Mouse (Mus musculus): ENCODE measurements around the gene Zfyve21. TPM values are rescaled to one million over a fixed set of nuclear protein-coding genes. Genes with fewer than 3 reads are reported as not detected.

The Zfyve21 gene
- polyA plus RNA-seq, 1 experiment from 2014 or later = 43.0 TPM

- no peaks in the 10 kb centered on the region for H3K27me3 ChIP-seq (replicated peaks; ENCODE audit: control insufficient read depth, insufficient read depth, low read length)
- 2% methylated on average over 27 of the region's 27 CpGs for WGBS
- peaks cover 19% of the 10 kb centered on the region for H3K4me1 ChIP-seq (ENCODE audit: control insufficient read depth, insufficient read depth, low read length)
- no peak overlapping the region for H3K27ac ChIP-seq (ENCODE audit: low read depth, low read length)
- no peaks in the 10 kb centered on the region for H3K9me3 ChIP-seq (replicated peaks; ENCODE audit: control insufficient read depth, low read length)
- DNase-seq (ENCODE audit: low spot score) = peak; percentile 13
- H3K9ac ChIP-seq (ENCODE audit: low read length) = peak overlapping the region; percentile 62
- H3K36me3 ChIP-seq (ENCODE audit: control insufficient read depth, insufficient read depth, low read length) = peaks cover 9% of the 10 kb centered on the region
- peak; percentile 0; the same call in 1 of the 2 replicates for ATAC-seq
- H3K4me2 ChIP-seq (ENCODE audit: low read length) = peak overlapping the region; percentile 69
- H3K4me3 ChIP-seq (ENCODE audit: low read depth, low read length) = peak overlapping the region; percentile 53
Observed at GRCm38 (mm10) chr12:111813111-111813765, 732 bp upstream of the Zfyve21 start.

DNA sequence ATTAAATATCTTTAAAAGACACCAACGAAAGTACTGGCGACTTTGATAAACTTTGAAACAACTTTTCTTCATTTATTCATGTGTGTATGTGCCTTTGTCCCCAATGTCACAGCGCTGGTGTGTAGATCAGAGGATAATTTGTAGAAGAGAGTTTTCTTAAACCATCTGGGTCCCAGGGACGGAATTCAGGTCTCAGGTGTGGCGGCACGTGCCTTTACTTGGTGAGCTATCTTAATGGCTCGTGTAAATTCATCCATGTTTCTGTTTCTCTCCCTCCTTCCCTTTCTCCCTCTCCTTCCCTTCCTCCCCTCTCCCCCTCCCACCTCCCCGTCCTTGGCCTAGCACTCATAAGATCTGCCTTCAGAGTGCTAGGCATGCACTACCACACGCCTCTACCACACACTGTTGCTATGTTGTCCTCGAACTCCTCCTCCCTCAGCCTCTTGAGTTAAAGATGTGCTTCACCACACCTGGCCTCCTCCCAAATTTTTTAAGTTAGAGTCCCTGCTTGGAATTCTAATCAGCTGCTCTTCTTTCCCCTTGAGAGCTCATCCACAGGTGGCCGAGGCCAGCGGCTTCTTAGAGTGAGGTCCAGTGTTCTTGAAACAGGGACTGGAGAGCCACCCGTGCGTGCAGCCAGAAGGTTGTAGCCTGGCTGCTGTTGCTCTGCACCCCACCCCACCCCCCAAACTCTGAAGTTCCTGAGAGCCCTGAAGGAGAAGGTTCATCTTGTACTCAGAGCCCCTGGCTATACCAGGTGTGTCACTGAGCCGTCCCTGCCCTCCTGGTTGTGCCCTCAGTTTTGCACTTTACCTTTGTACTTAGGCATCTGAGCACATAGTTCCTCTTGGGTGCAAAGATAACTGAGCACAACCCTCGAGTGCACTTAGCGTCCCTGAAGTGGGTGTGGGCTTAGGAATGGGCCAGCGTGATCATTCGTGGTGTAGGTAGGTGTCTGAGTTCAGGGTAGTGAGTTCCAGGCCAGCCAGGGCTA lies 1.1 kb downstream of the Zfyve21 start:
- Histone ChIP-seq H3K4me3 (ENCODE audit: low read depth, low read length) (peak overlapping the region; percentile 75), H3K9me3 (replicated peaks; ENCODE audit: control insufficient read depth, low read length) (no peaks in the 10 kb centered on the region), H3K27ac (ENCODE audit: low read depth, low read length) (no peak overlapping the region), H3K4me1 (ENCODE audit: control insufficient read depth, insufficient read depth, low read length) (peaks cover 16% of the 10 kb centered on the region), H3K9ac (ENCODE audit: low read length) (peak overlapping the region; percentile 75), H3K36me3 (ENCODE audit: control insufficient read depth, insufficient read depth, low read length) (no peaks in the 10 kb centered on the region), H3K27me3 (replicated peaks; ENCODE audit: control insufficient read depth, insufficient read depth, low read length) (no peaks in the 10 kb centered on the region), H3K4me2 (ENCODE audit: low read length) (peak overlapping the region; percentile 79)
- 28% methylated on average over 19 of the region's 19 CpGs for WGBS
- DNase-seq (ENCODE audit: low spot score) = peak; percentile 10
- no peak for ATAC-seq

GRCm38 (mm10) chr12:111816528-111816927 lies 2.6 kb downstream of the Zfyve21 start:
- H3K4me2 ChIP-seq (ENCODE audit: low read length) = no peak overlapping the region
- WGBS = 73% methylated on average over 13 of the region's 13 CpGs

DNA sequence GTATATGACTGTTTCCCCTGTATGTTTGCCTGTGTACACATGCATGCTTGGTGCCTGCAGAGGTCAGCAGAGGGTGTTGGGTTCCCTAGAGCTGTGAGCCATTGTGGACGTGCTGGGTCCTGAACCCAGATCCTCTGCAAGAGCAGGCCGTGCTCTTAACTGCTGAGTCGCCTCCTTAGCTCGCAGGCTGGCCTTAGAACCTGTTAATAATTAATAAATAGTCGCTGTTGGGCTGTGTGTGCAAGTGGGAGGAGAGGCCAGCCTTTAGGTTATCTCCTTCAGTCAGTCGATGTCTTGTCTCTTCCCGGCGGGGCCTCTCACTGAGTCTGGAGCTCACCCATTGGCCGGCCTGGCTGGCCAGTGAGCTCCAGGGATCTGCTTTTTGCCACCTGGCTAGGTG lies 3.0 kb downstream of the Zfyve21 start:
- H3K4me1 ChIP-seq (ENCODE audit: control insufficient read depth, insufficient read depth, low read length) = peaks cover 16% of the 10 kb centered on the region
- DNase-seq (ENCODE audit: low spot score) (no peak), ATAC-seq (no peak)
- no peaks in the 10 kb centered on the region for H3K36me3 ChIP-seq (ENCODE audit: control insufficient read depth, insufficient read depth, low read length)
- H3K9me3 ChIP-seq (replicated peaks; ENCODE audit: control insufficient read depth, low read length) = no peaks in the 10 kb centered on the region
- WGBS = 85% methylated on average over 9 of the region's 9 CpGs
- H3K9ac ChIP-seq (ENCODE audit: low read length) = no peak overlapping the region
- H3K27me3 ChIP-seq (replicated peaks; ENCODE audit: control insufficient read depth, insufficient read depth, low read length) = no peaks in the 10 kb centered on the region
- no peak overlapping the region for H3K27ac ChIP-seq (ENCODE audit: low read depth, low read length)
- no peak overlapping the region for H3K4me3 ChIP-seq (ENCODE audit: low read depth, low read length)
- no peak overlapping the region for H3K4me2 ChIP-seq (ENCODE audit: low read length)

More at GRCm38 (mm10) chr12:111816528-111816927, 2.6 kb downstream of the Zfyve21 start:
- no peak overlapping the region for H3K4me3 ChIP-seq (ENCODE audit: low read depth, low read length)
- no peaks in the 10 kb centered on the region for H3K36me3 ChIP-seq (ENCODE audit: control insufficient read depth, insufficient read depth, low read length)
- no peak overlapping the region for H3K27ac ChIP-seq (ENCODE audit: low read depth, low read length)
- H3K9me3 ChIP-seq (replicated peaks; ENCODE audit: control insufficient read depth, low read length) = no peaks in the 10 kb centered on the region
- H3K9ac ChIP-seq (ENCODE audit: low read length) = peak overlapping the region; percentile 8; the same call in 1 of the 2 replicates
- H3K27me3 ChIP-seq (replicated peaks; ENCODE audit: control insufficient read depth, insufficient read depth, low read length) = no peaks in the 10 kb centered on the region
- DNase-seq (ENCODE audit: low spot score) = no peak
- ATAC-seq = no peak
- peaks cover 16% of the 10 kb centered on the region for H3K4me1 ChIP-seq (ENCODE audit: control insufficient read depth, insufficient read depth, low read length)

DNA sequence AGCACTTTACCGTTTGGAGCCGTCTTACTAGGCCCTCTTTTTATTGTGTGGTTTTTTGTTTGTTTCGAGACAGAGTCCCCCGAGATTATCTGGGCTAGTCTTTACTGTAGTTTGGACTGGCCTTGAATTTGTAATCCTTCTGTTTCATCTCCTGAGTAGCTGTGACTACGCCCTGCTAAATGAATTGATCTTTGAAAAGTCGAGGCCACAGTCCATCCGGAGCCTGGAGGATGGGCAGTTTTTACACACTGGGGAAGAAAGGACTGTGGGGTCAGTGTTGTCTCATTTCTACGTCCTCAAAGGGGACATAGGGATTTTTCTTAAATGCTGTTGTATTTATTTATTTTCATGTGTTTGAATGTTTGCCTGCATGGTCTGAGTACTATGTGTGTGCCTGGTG lies 4.0 kb downstream of the Zfyve21 start:
- Histone ChIP-seq H3K9ac (ENCODE audit: low read length) (no peak overlapping the region), H3K9me3 (replicated peaks; ENCODE audit: control insufficient read depth, low read length) (no peaks in the 10 kb centered on the region), H3K27ac (ENCODE audit: low read depth, low read length) (no peak overlapping the region), H3K27me3 (replicated peaks; ENCODE audit: control insufficient read depth, insufficient read depth, low read length) (no peaks in the 10 kb centered on the region), H3K4me1 (ENCODE audit: control insufficient read depth, insufficient read depth, low read length) (peaks cover 12% of the 10 kb centered on the region), H3K36me3 (ENCODE audit: control insufficient read depth, insufficient read depth, low read length) (no peaks in the 10 kb centered on the region), H3K4me2 (ENCODE audit: low read length) (no peak overlapping the region), H3K4me3 (ENCODE audit: low read depth, low read length) (no peak overlapping the region)
- ATAC-seq (no peak), DNase-seq (ENCODE audit: low spot score) (no peak)
- WGBS = 91% methylated on average over 8 of the region's 8 CpGs

DNA sequence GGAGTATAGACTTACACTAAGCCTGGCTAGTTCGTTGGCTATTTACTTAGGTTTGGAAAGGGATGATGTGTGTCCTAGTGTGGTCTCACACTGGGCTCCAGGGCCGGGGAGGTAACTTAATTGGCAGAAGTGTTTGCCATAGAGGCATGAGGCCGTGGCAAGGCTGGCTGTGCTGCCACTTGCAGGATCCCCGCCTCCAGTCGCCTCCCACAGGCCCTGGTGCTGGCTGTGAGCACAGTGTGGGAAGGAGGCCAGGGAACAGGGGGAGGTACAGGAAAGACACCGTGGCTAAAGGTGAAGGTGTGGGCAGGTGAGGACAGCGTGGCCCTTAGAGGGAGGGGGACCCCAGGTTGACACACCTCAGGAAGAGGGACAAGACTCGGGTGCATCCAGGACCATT lies 6.0 kb downstream of the Zfyve21 start:
- Histone ChIP-seq H3K4me1 (ENCODE audit: control insufficient read depth, insufficient read depth, low read length) (peaks cover 6% of the 10 kb centered on the region), H3K4me2 (ENCODE audit: low read length) (no peak overlapping the region), H3K27ac (ENCODE audit: low read depth, low read length) (no peak overlapping the region), H3K9ac (ENCODE audit: low read length) (no peak overlapping the region), H3K27me3 (replicated peaks; ENCODE audit: control insufficient read depth, insufficient read depth, low read length) (no peaks in the 10 kb centered on the region), H3K4me3 (ENCODE audit: low read depth, low read length) (no peak overlapping the region), H3K9me3 (replicated peaks; ENCODE audit: control insufficient read depth, low read length) (no peaks in the 10 kb centered on the region), H3K36me3 (ENCODE audit: control insufficient read depth, insufficient read depth, low read length) (peaks cover 10% of the 10 kb centered on the region)
- DNase-seq (ENCODE audit: low spot score) (no peak), ATAC-seq (no peak)
- WGBS = 67% methylated on average over 8 of the region's 8 CpGs

DNA sequence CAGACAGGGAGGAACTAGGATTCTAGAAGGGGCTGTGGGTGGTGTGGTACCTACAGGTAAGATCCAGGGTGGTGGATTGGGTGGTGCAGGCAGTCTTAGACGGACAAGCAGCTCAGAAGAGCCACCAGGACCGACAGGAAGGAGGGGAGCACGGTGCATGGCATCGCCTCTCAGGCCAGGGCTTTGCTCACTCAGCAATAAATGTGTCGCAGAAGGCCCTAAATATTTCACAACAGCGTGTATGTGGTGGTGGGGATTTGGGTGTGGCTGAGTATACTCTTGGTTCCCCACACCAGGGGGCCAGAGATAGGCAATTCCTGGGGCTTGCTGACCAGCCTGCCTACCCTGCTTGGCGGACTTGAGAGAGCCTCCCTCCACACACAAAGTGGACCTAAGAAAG lies 6.7 kb downstream of the Zfyve21 start:
- WGBS = 89% methylated on average over 7 of the region's 7 CpGs
- Histone ChIP-seq H3K27ac (ENCODE audit: low read depth, low read length) (no peak overlapping the region), H3K27me3 (replicated peaks; ENCODE audit: control insufficient read depth, insufficient read depth, low read length) (no peaks in the 10 kb centered on the region), H3K36me3 (ENCODE audit: control insufficient read depth, insufficient read depth, low read length) (peaks cover 18% of the 10 kb centered on the region), H3K4me3 (ENCODE audit: low read depth, low read length) (no peak overlapping the region), H3K9ac (ENCODE audit: low read length) (no peak overlapping the region), H3K4me1 (ENCODE audit: control insufficient read depth, insufficient read depth, low read length) (no peaks in the 10 kb centered on the region), H3K9me3 (replicated peaks; ENCODE audit: control insufficient read depth, low read length) (no peaks in the 10 kb centered on the region), H3K4me2 (ENCODE audit: low read length) (no peak overlapping the region)
- DNase-seq (ENCODE audit: low spot score) = no peak
- ATAC-seq = no peak

GRCm38 (mm10) chr12:111821931-111822330 lies 8.0 kb downstream of the Zfyve21 start:
- H3K9me3 ChIP-seq (replicated peaks; ENCODE audit: control insufficient read depth, low read length) = no peaks in the 10 kb centered on the region
- WGBS = 81% methylated on average over 4 of the region's 4 CpGs
- no peaks in the 10 kb centered on the region for H3K27me3 ChIP-seq (replicated peaks; ENCODE audit: control insufficient read depth, insufficient read depth, low read length)
- DNase-seq (ENCODE audit: low spot score) (no peak), ATAC-seq (no peak)
- H3K27ac ChIP-seq (ENCODE audit: low read depth, low read length) = no peak overlapping the region
- H3K9ac ChIP-seq (ENCODE audit: low read length) = no peak overlapping the region
- no peaks in the 10 kb centered on the region for H3K4me1 ChIP-seq (ENCODE audit: control insufficient read depth, insufficient read depth, low read length)
- H3K4me2 ChIP-seq (ENCODE audit: low read length) = no peak overlapping the region
- peaks cover 30% of the 10 kb centered on the region for H3K36me3 ChIP-seq (ENCODE audit: control insufficient read depth, insufficient read depth, low read length)
- H3K4me3 ChIP-seq (ENCODE audit: low read depth, low read length) = no peak overlapping the region

GRCm38 (mm10) chr12:111827556-111827955 lies 13.6 kb downstream of the Zfyve21 start:
- Histone ChIP-seq H3K27ac (ENCODE audit: low read depth, low read length) (no peak overlapping the region), H3K9ac (ENCODE audit: low read length) (no peak overlapping the region), H3K4me3 (ENCODE audit: low read depth, low read length) (no peak overlapping the region), H3K4me2 (ENCODE audit: low read length) (no peak overlapping the region), H3K36me3 (ENCODE audit: control insufficient read depth, insufficient read depth, low read length) (peaks cover 79% of the 10 kb centered on the region), H3K4me1 (ENCODE audit: control insufficient read depth, insufficient read depth, low read length) (no peaks in the 10 kb centered on the region), H3K9me3 (replicated peaks; ENCODE audit: control insufficient read depth, low read length) (no peaks in the 10 kb centered on the region), H3K27me3 (replicated peaks; ENCODE audit: control insufficient read depth, insufficient read depth, low read length) (no peaks in the 10 kb centered on the region)
- ATAC-seq = no peak
- 95% methylated on average over 12 of the region's 12 CpGs for WGBS
- DNase-seq (ENCODE audit: low spot score) = no peak

Data from forebrain, embryonic 14.5 days (tissue).